Comparison of ENCODE assay signal across 9 mouse cellular contexts in genomic region chr11:94936851-94937295, GRCm38 (mm10). TPM values are rescaled to one million over a fixed set of nuclear protein-coding genes. Genes with fewer than 3 reads are reported as not detected.
DNase-seq lines count a peak whose midpoint lies in the region; ATAC-seq and TF ChIP-seq lines count a peak whose summit lies in the region.
"Had no signal": no experiment of that assay in that cellular context is flagged by ENCODE, and none has a peak within 500 bp of the region (broad histone marks: within the 10 kb centered on the region; RNA-seq: fewer than 3 reads in every experiment).

No protein-coding gene starts in this region.

- TF ChIP-seq POLR2A in liver, adult 2 months (IDR thresholded peaks at IDR 0.05; ENCODE audit: extremely low read depth, insufficient read depth, low read length): no peak
- peak; percentile 33 for TF ChIP-seq POLR2A in myocyte (IDR thresholded peaks at IDR 0.05; ENCODE audit: insufficient read length, low read depth)

- no peaks in the 10 kb centered on the region for H3K79me2 ChIP-seq in liver, adult 2 months (ENCODE audit: control insufficient read depth, insufficient read depth, low read length)
- peaks cover 8% of the 10 kb centered on the region for H3K79me2 ChIP-seq in myocyte (ENCODE audit: control insufficient read depth, insufficient read depth)

- peak; percentile 97 for TF ChIP-seq CTCF in kidney, postnatal 0 days (IDR thresholded peaks at IDR 0.05; ENCODE audit: low read depth)
- TF ChIP-seq CTCF in liver, adult 2 months (IDR thresholded peaks at IDR 0.05; ENCODE audit: low read depth, low read length): peak; percentile 78

- H3K36me3 ChIP-seq in heart, embryonic 13.5 days: peaks cover 25% of the 10 kb centered on the region
- 0 out of 2 replicates have a peak, but pooled peaks cover 5% of the 10 kb centered on the region for H3K36me3 ChIP-seq in kidney, postnatal 0 days (ENCODE audit: insufficient read depth, low read length)
- H3K36me3 ChIP-seq in liver, adult 2 months (ENCODE audit: control insufficient read depth, insufficient read depth, low read length): no peaks in the 10 kb centered on the region
- H3K36me3 ChIP-seq in myocyte (ENCODE audit: control insufficient read depth, insufficient read depth): no peaks in the 10 kb centered on the region

- no peaks in the 10 kb centered on the region for H3K9me3 ChIP-seq in heart, embryonic 13.5 days
- H3K9me3 ChIP-seq in kidney, postnatal 0 days (replicated peaks; ENCODE audit: low read length): no peaks in the 10 kb centered on the region

- peaks cover 62% of the 10 kb centered on the region for H3K4me1 ChIP-seq in heart, embryonic 13.5 days
- peaks cover 20% of the 10 kb centered on the region for H3K4me1 ChIP-seq in kidney, postnatal 0 days (replicated peaks; ENCODE audit: insufficient read depth, low read length)
- H3K4me1 ChIP-seq in liver, adult 2 months (ENCODE audit: control insufficient read depth, insufficient read depth, low read length): no peaks in the 10 kb centered on the region

- H3K4me3 ChIP-seq in heart, embryonic 13.5 days: peak overlapping the region; percentile 63
- H3K4me3 ChIP-seq in kidney, postnatal 0 days (replicated peaks; ENCODE audit: low read depth, low read length): peak overlapping the region; percentile 44
- H3K4me3 ChIP-seq in liver, adult 2 months (ENCODE audit: insufficient read depth, low read depth, low read length): peak overlapping the region; percentile 16
- peak overlapping the region; percentile 37 for H3K4me3 ChIP-seq in myocyte

- peak overlapping the region; percentile 87 for H3K9ac ChIP-seq in heart, embryonic 13.5 days
- H3K9ac ChIP-seq in kidney, postnatal 0 days (ENCODE audit: low read depth, low read length): peak overlapping the region; percentile 62; the same call in 1 of the 2 replicates
- H3K9ac ChIP-seq in liver, adult 2 months (ENCODE audit: low read depth, low read length): no peak overlapping the region

- DNase-seq in brain, embryonic 18.5 days (ENCODE audit: low read depth, low spot score): peak; percentile 51
- DNase-seq in kidney, postnatal 0 days (ENCODE audit: low spot score): peak; percentile 99
- peak; percentile 59 for DNase-seq in liver, adult 2 months (ENCODE audit: extremely low read depth, low read depth, low spot score)
- peak; percentile 71 to 88 for DNase-seq in spleen, postnatal 4 days (ENCODE audit: low spot score in 2 of 2)

- peak overlapping the region; percentile 85 for H3K4me2 ChIP-seq in heart, embryonic 13.5 days
- H3K4me2 ChIP-seq in kidney, postnatal 0 days (ENCODE audit: low read length): peak overlapping the region; percentile 77
- peak overlapping the region; percentile 95 for H3K4me2 ChIP-seq in myocyte (ENCODE audit: low read depth)

- H3K27ac ChIP-seq in heart, embryonic 13.5 days (replicated peaks): peak overlapping the region; percentile 86
- peak overlapping the region; percentile 76 for H3K27ac ChIP-seq in kidney, postnatal 0 days
- no peak overlapping the region for H3K27ac ChIP-seq in liver, adult 2 months (replicated peaks; ENCODE audit: insufficient read depth, low read depth, low read length)
- H3K27ac ChIP-seq: macrophage had no signal

- no peak overlapping the region for H3ac ChIP-seq in myocyte (ENCODE audit: control insufficient read depth, insufficient read length)

- WGBS in heart, embryonic 13.5 days: under 1% methylated on average over 17 of the region's 17 CpGs
- WGBS in kidney, postnatal 0 days: 0% methylated on average over 16 of the region's 17 CpGs
- WGBS in liver, adult 2 months: under 1% methylated on average over 17 of the region's 17 CpGs

- peak; percentile 85 for ATAC-seq in CD4-positive, CD25-positive, alpha-beta regulatory T cell, adult 4 months
- peak; percentile 85 for ATAC-seq in erythroid progenitor cell, adult 5-6 weeks (replicated peaks; ENCODE audit: low FRiP score, poor library complexity, severe bottlenecking)
- peak; percentile 44; the same call in 1 of the 2 replicates for ATAC-seq in heart, embryonic 13.5 days (ENCODE audit: extremely low read depth, insufficient number of reproducible peaks, low FRiP score, low TSS enrichment)
- ATAC-seq in kidney, postnatal 0 days (replicated peaks; ENCODE audit: low FRiP score, low read depth): peak; percentile 70

- H3K27me3 ChIP-seq in heart, embryonic 13.5 days (replicated peaks): peaks cover 75% of the 10 kb centered on the region
- H3K27me3 ChIP-seq in kidney, postnatal 0 days (ENCODE audit: insufficient read depth, low read length): 0 out of 2 replicates have a peak, but pooled peaks cover 6% of the 10 kb centered on the region
- 0 out of 2 replicates have a peak, but pooled peaks cover 2% of the 10 kb centered on the region for H3K27me3 ChIP-seq in liver, adult 2 months (ENCODE audit: control insufficient read depth, insufficient read depth, low read length)
- H3K27me3 ChIP-seq in myocyte (ENCODE audit: control insufficient read depth, insufficient read depth, insufficient read length): no peaks in the 10 kb centered on the region

TF ChIP-seq in myocyte, 11 proteins besides CTCF, POLR2A, EP300 and RAD21:
- TF ChIP-seq CEBPB (IDR thresholded peaks at IDR 0.05; ENCODE audit: insufficient read depth, poor library complexity, severe bottlenecking) (no peak), SRF (IDR thresholded peaks at IDR 0.05; ENCODE audit: control insufficient read depth, insufficient read length, low read depth) (peak; percentile 21)

RNA-seq across cellular contexts. Expression of gene Col1a1, which starts 0.8 kb away (rescaled TPM):
- polyA plus RNA-seq in CD4-positive, CD25-positive, alpha-beta regulatory T cell, adult 4 months (2017; shearing (Covaris generic)): under 1 TPM in 1 of 2 experiments, not detected in 1; 0.09 TPM
- total RNA-seq in erythroid progenitor cell, adult 5-6 weeks (2015; ENCODE audit: low replicate concordance): 1.4 and 2.1 TPM in 2 replicates
- total RNA-seq in erythroid progenitor cell, adult 5-6 weeks (2017; ENCODE audit: low replicate concordance): 0.90 and 1.9 TPM in 2 replicates
- 415 and 595 TPM in 2 replicates for polyA plus RNA-seq in heart, embryonic 13.5 days (2015; fragmentation: Nextera tagmentation; extraction: Ambion mirVana)
- 353 and 441 TPM in 2 replicates for polyA plus RNA-seq in kidney, postnatal 0 days (2015; fragmentation: Nextera tagmentation; extraction: Ambion mirVana)
- total RNA-seq in liver, adult 2 months (2014; rRNA removed): 1.6 and 3.3 TPM in 2 replicates
- polyA plus RNA-seq in liver, adult 2 months (2012; rRNA removed): 2.3 TPM in 2 replicates
- polyA plus RNA-seq in myocyte (2012; fragmentation: generic; extraction: Trizol): 206 TPM

RNA-seq across cellular contexts. Expression of gene Hils1, which starts 30.5 kb away (rescaled TPM):
- polyA plus RNA-seq in CD4-positive, CD25-positive, alpha-beta regulatory T cell, adult 4 months (2017; shearing (Covaris generic)): not detected
- total RNA-seq in erythroid progenitor cell, adult 5-6 weeks (2015; ENCODE audit: low replicate concordance): not detected in 2 replicates
- not detected in 2 replicates for total RNA-seq in erythroid progenitor cell, adult 5-6 weeks (2017; ENCODE audit: low replicate concordance)
- polyA plus RNA-seq in heart, embryonic 13.5 days (2015; fragmentation: Nextera tagmentation; extraction: Ambion mirVana): 0.23 TPM in 1 of 2 replicates, not detected in the other
- polyA plus RNA-seq in kidney, postnatal 0 days (2015; fragmentation: Nextera tagmentation; extraction: Ambion mirVana): not detected in 2 replicates
- not detected in 2 replicates for total RNA-seq in liver, adult 2 months (2014; rRNA removed)
- polyA plus RNA-seq in liver, adult 2 months (2012; rRNA removed): 0.19 TPM in 1 of 2 replicates, not detected in the other
- polyA plus RNA-seq in myocyte (2012; fragmentation: generic; extraction: Trizol): 0.37 TPM
- polyA plus RNA-seq: macrophage had no signal

RNA-seq across cellular contexts. Expression of gene Sgca, which starts 39.3 kb away (rescaled TPM):
- polyA plus RNA-seq in CD4-positive, CD25-positive, alpha-beta regulatory T cell, adult 4 months (2017; shearing (Covaris generic)): not detected
- not detected in 2 replicates for total RNA-seq in erythroid progenitor cell, adult 5-6 weeks (2015; ENCODE audit: low replicate concordance)
- total RNA-seq in erythroid progenitor cell, adult 5-6 weeks (2017; ENCODE audit: low replicate concordance): not detected in 2 replicates
- polyA plus RNA-seq in heart, embryonic 13.5 days (2015; fragmentation: Nextera tagmentation; extraction: Ambion mirVana): 27.0 and 29.2 TPM in 2 replicates
- polyA plus RNA-seq in kidney, postnatal 0 days (2015; fragmentation: Nextera tagmentation; extraction: Ambion mirVana): 0.28 and 0.52 TPM in 2 replicates
- total RNA-seq in liver, adult 2 months (2014; rRNA removed): 0.09 TPM in 1 of 2 replicates, not detected in the other
- not detected in 2 replicates for polyA plus RNA-seq in liver, adult 2 months (2012; rRNA removed)
- polyA plus RNA-seq in myocyte (2012; fragmentation: generic; extraction: Trizol): 303 TPM
- polyA plus RNA-seq: macrophage had no signal

RNA-seq across cellular contexts. Expression of gene Ppp1r9b, which starts 54.0 kb away (rescaled TPM):
- 10 to 100 TPM; 18.1 to 21.7 TPM for polyA plus RNA-seq in CD4-positive, CD25-positive, alpha-beta regulatory T cell, adult 4 months (2017; shearing (Covaris generic))
- total RNA-seq in erythroid progenitor cell, adult 5-6 weeks (2015; ENCODE audit: low replicate concordance): 59.5 and 71.4 TPM in 2 replicates
- 98.2 and 125 TPM in 2 replicates for total RNA-seq in erythroid progenitor cell, adult 5-6 weeks (2017; ENCODE audit: low replicate concordance)
- 6.5 and 6.8 TPM in 2 replicates for polyA plus RNA-seq in heart, embryonic 13.5 days (2015; fragmentation: Nextera tagmentation; extraction: Ambion mirVana)
- 10.3 and 10.6 TPM in 2 replicates for polyA plus RNA-seq in kidney, postnatal 0 days (2015; fragmentation: Nextera tagmentation; extraction: Ambion mirVana)
- 2.6 and 4.0 TPM in 2 replicates for total RNA-seq in liver, adult 2 months (2014; rRNA removed)
- 3.5 and 3.6 TPM in 2 replicates for polyA plus RNA-seq in liver, adult 2 months (2012; rRNA removed)
- 42.4 TPM for polyA plus RNA-seq in myocyte (2012; fragmentation: generic; extraction: Trizol)

Comparison
In these comparisons a context has a peak if more than half of its experiments do, and no peak if none do; other contexts are left out.
1. RNA of gene Col1a1, which starts 0.8 kb away (polyA plus RNA-seq): 415 to 595 TPM in heart, embryonic 13.5 days, 353 to 441 TPM in kidney, postnatal 0 days and 206 TPM in myocyte (single experiment); 2.3 TPM in liver, adult 2 months and 0.09 TPM in CD4-positive, CD25-positive, alpha-beta regulatory T cell, adult 4 months; every median in the first group is over 10 times any median in the second.
2. RNA of gene Sgca, which starts 39.3 kb away (polyA plus RNA-seq): 303 TPM in myocyte (single experiment) and 27.0 to 29.2 TPM in heart, embryonic 13.5 days; 0.28 to 0.52 TPM in kidney, postnatal 0 days, not detected in CD4-positive, CD25-positive, alpha-beta regulatory T cell, adult 4 months and not detected in liver, adult 2 months; every median in the first group is over 10 times any median in the second.
3. Peak in every context shown above with its lines, with median percentiles within 50 percentile points of each other: ATAC-seq, DNase-seq, H3K4me2 ChIP-seq and H3K4me3 ChIP-seq.